Mouse (Mus musculus): ENCODE measurements around the gene Dph5. TPM values are rescaled to one million over a fixed set of nuclear protein-coding genes. Genes with fewer than 3 reads are reported as not detected.

Dph5 gene
- polyA plus RNA-seq, 1 experiment from 2014 or later: 19.9 TPM

GRCm38 (mm10) chr3:115971045-115971785, 83.6 kb downstream of the Dph5 start:
- no peak overlapping the region for H3K4me2 ChIP-seq (ENCODE audit: low read depth, low read length)
- no peak overlapping the region for H3K27ac ChIP-seq (replicated peaks; ENCODE audit: low read depth, low read length)
- H3K4me3 ChIP-seq (ENCODE audit: low read depth, low read length): no peak overlapping the region
- H3K9ac ChIP-seq (ENCODE audit: low read depth, low read length): no peak overlapping the region
- ATAC-seq (ENCODE audit: low read depth) (no peak), DNase-seq (ENCODE audit: low spot score) (no peak)
- 94% methylated on average over 20 of the region's 20 CpGs for WGBS
- no peaks in the 10 kb centered on the region for H3K27me3 ChIP-seq (replicated peaks; ENCODE audit: control insufficient read depth, insufficient read depth, low read length)
- H3K4me1 ChIP-seq (ENCODE audit: control insufficient read depth, insufficient read depth, low read length): no peaks in the 10 kb centered on the region
- peaks cover 43% of the 10 kb centered on the region; the same call in 1 of the 2 replicates for H3K36me3 ChIP-seq (ENCODE audit: control insufficient read depth, insufficient read depth, low read length)
- H3K9me3 ChIP-seq (ENCODE audit: control insufficient read depth, low read length): no peaks in the 10 kb centered on the region

DNA sequence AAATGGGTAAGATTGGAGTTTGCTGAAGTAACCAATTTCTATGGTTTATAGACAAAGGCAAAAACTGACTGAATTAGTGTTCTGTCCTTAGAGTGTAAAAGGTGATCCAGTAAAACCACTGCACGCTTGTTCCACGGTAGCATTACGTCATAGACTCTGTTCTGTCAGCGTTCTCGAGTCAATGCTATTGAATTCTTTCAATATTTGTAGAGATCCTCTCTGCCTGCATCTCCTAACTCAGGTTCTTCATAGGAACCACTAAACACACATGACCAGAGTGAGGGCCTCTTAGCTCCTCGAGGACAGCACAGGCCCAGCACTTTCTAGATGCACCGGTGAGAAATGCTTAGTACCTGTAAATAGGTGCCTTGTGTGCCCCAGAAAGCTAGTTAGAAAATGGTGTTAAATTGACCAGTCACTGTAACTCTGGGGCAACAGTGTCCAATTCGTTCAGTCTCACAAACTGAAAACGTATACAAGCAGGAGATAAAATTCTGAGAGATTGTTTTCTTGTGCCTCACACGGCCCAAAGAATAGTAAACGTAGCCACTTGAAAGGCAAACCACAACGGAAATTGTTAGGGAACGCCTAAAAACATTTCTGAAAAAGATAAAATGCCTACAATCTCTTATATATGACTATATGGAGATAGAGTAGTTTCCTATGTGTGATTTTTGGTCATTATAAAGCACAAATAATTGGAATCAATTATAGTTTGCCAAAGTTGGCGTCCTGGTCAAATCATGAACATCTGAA, 84.4 kb downstream of the Dph5 start:
- WGBS: 89% methylated on average over 14 of the region's 14 CpGs
- no peak overlapping the region for H3K4me3 ChIP-seq (ENCODE audit: low read depth, low read length)
- H3K27ac ChIP-seq (replicated peaks; ENCODE audit: low read depth, low read length): no peak overlapping the region
- H3K9ac ChIP-seq (ENCODE audit: low read depth, low read length): no peak overlapping the region
- no peak for ATAC-seq (ENCODE audit: low read depth)
- H3K9me3 ChIP-seq (ENCODE audit: control insufficient read depth, low read length): no peaks in the 10 kb centered on the region
- no peaks in the 10 kb centered on the region for H3K27me3 ChIP-seq (replicated peaks; ENCODE audit: control insufficient read depth, insufficient read depth, low read length)
- H3K4me2 ChIP-seq (ENCODE audit: low read depth, low read length): no peak overlapping the region
- no peaks in the 10 kb centered on the region for H3K4me1 ChIP-seq (ENCODE audit: control insufficient read depth, insufficient read depth, low read length)
- peaks cover 49% of the 10 kb centered on the region; the same call in 1 of the 2 replicates for H3K36me3 ChIP-seq (ENCODE audit: control insufficient read depth, insufficient read depth, low read length)
- DNase-seq (ENCODE audit: low spot score): no peak

GRCm38 (mm10) chr3:115974228-115974627, 86.6 kb downstream of the Dph5 start:
- DNase-seq (ENCODE audit: low spot score) (no peak), ATAC-seq (ENCODE audit: low read depth) (no peak)
- no peak overlapping the region for H3K4me3 ChIP-seq (ENCODE audit: low read depth, low read length)
- H3K9me3 ChIP-seq (ENCODE audit: control insufficient read depth, low read length): no peaks in the 10 kb centered on the region
- no peak overlapping the region for H3K9ac ChIP-seq (ENCODE audit: low read depth, low read length)
- H3K36me3 ChIP-seq (ENCODE audit: control insufficient read depth, insufficient read depth, low read length): peaks cover 64% of the 10 kb centered on the region; the same call in 1 of the 2 replicates
- H3K4me2 ChIP-seq (ENCODE audit: low read depth, low read length): no peak overlapping the region
- no peaks in the 10 kb centered on the region for H3K4me1 ChIP-seq (ENCODE audit: control insufficient read depth, insufficient read depth, low read length)
- H3K27me3 ChIP-seq (replicated peaks; ENCODE audit: control insufficient read depth, insufficient read depth, low read length): no peaks in the 10 kb centered on the region
- WGBS: 85% methylated on average over 6 of the region's 6 CpGs
- H3K27ac ChIP-seq (replicated peaks; ENCODE audit: low read depth, low read length): no peak overlapping the region

DNA sequence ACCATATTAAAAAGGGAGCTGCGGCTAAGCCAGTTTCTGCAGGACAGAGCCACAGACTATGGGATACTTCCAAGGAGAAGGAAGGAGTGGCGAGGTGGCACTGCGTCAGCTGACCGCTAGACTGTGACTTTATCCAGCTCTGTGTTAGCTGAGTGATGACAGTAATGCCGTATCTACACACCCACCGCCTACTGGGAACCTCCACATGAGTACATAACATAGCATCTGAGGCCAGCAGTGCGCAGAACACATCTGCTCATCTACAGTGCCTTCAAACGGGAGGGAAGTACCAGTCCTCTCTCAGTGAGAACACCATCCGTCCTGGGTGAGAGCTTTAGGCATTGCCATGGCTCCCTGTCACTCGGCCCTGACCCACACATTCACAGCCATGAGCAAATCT, 87.4 kb downstream of the Dph5 start:
- Histone ChIP-seq H3K27me3 (replicated peaks; ENCODE audit: control insufficient read depth, insufficient read depth, low read length) (no peaks in the 10 kb centered on the region), H3K4me3 (ENCODE audit: low read depth, low read length) (no peak overlapping the region), H3K9me3 (ENCODE audit: control insufficient read depth, low read length) (no peaks in the 10 kb centered on the region), H3K4me2 (ENCODE audit: low read depth, low read length) (no peak overlapping the region), H3K27ac (replicated peaks; ENCODE audit: low read depth, low read length) (no peak overlapping the region), H3K4me1 (ENCODE audit: control insufficient read depth, insufficient read depth, low read length) (no peaks in the 10 kb centered on the region), H3K36me3 (ENCODE audit: control insufficient read depth, insufficient read depth, low read length) (peaks cover 67% of the 10 kb centered on the region), H3K9ac (ENCODE audit: low read depth, low read length) (no peak overlapping the region)
- ATAC-seq (ENCODE audit: low read depth) (no peak), DNase-seq (ENCODE audit: low spot score) (no peak)
- WGBS: 94% methylated on average over 10 of the region's 10 CpGs

GRCm38 (mm10) chr3:115979000-115979399, 91.4 kb downstream of the Dph5 start:
- WGBS: 31% methylated on average over 1 of the region's 1 CpGs
- Histone ChIP-seq H3K9me3 (ENCODE audit: control insufficient read depth, low read length) (no peaks in the 10 kb centered on the region), H3K36me3 (ENCODE audit: control insufficient read depth, insufficient read depth, low read length) (peaks cover 69% of the 10 kb centered on the region), H3K4me3 (ENCODE audit: low read depth, low read length) (no peak overlapping the region), H3K27ac (replicated peaks; ENCODE audit: low read depth, low read length) (no peak overlapping the region), H3K4me1 (ENCODE audit: control insufficient read depth, insufficient read depth, low read length) (no peaks in the 10 kb centered on the region), H3K4me2 (ENCODE audit: low read depth, low read length) (no peak overlapping the region), H3K27me3 (replicated peaks; ENCODE audit: control insufficient read depth, insufficient read depth, low read length) (no peaks in the 10 kb centered on the region), H3K9ac (ENCODE audit: low read depth, low read length) (no peak overlapping the region)
- DNase-seq (ENCODE audit: low spot score) (peak; percentile 54), ATAC-seq (ENCODE audit: low read depth) (no peak)

- no peaks in the 10 kb centered on the region for H3K4me1 ChIP-seq (ENCODE audit: control insufficient read depth, insufficient read depth, low read length)
- DNase-seq (ENCODE audit: low spot score): no peak
- no peak overlapping the region for H3K4me3 ChIP-seq (ENCODE audit: low read depth, low read length)
- no peak for ATAC-seq (ENCODE audit: low read depth)
- no peaks in the 10 kb centered on the region for H3K9me3 ChIP-seq (ENCODE audit: control insufficient read depth, low read length)
- H3K36me3 ChIP-seq (ENCODE audit: control insufficient read depth, insufficient read depth, low read length): peaks cover 56% of the 10 kb centered on the region
- WGBS: 93% methylated on average over 8 of the region's 8 CpGs
- no peak overlapping the region for H3K9ac ChIP-seq (ENCODE audit: low read depth, low read length)
- H3K27ac ChIP-seq (replicated peaks; ENCODE audit: low read depth, low read length): no peak overlapping the region
- H3K27me3 ChIP-seq (replicated peaks; ENCODE audit: control insufficient read depth, insufficient read depth, low read length): no peaks in the 10 kb centered on the region
- no peak overlapping the region for H3K4me2 ChIP-seq (ENCODE audit: low read depth, low read length)
These were observed 95.6 kb downstream of the Dph5 start for GRCm38 (mm10) chr3:115983217-115983616.

Small RNAs within 50 kb of the gene (microRNA-seq; reads per million reads assigned to microRNA genes)
- gene Mir669n (ENCODE audit: borderline number of aligned reads): not detected

Other genes starting within 250 kb of the Dph5 start
- 28.2 and 28.4 TPM in 2 replicates for gene S1pr1, start 172.8 kb upstream of the Dph5 start, polyA plus RNA-seq (2014; fragmentation: Nextera tagmentation; extraction: Ambion mirVana)
- 34.3 and 40.7 TPM in 2 replicates for gene Slc30a7, start 119.6 kb downstream of the Dph5 start, polyA plus RNA-seq (2014; fragmentation: Nextera tagmentation; extraction: Ambion mirVana)
- gene Extl2, start 119.6 kb downstream of the Dph5 start, polyA plus RNA-seq (2014; fragmentation: Nextera tagmentation; extraction: Ambion mirVana): 23.8 and 27.1 TPM in 2 replicates
- gene Vcam1, start 241.9 kb downstream of the Dph5 start, polyA plus RNA-seq (2014; fragmentation: Nextera tagmentation; extraction: Ambion mirVana): 64.7 and 75.6 TPM in 2 replicates

All from embryonic facial prominence, embryonic 14.5 days (tissue).